Mouse (Mus musculus): ENCODE measurements at regions not wholly inside any gene's neighbourhood (a gene's known extent, or its start where the extent isn't known, plus 50 kb on each side); places are given as distances from the start of the nearest gene placed in this dataset.

GRCm38 (mm10) chr17:80782233-80782632, 53.9 kb upstream of the Map4k3 start:
- Histone ChIP-seq H3K4me3 (ENCODE audit: control insufficient read depth in 1 of 2, insufficient read depth in 1 of 2, low read depth in 2 of 2, low read length in 2 of 2) (no peak overlapping the region), H3K9me3 (replicated peaks; ENCODE audit: insufficient read depth, low read length) (no peaks in the 10 kb centered on the region), H3K9ac (ENCODE audit: control insufficient read depth, low read depth, low read length, poor library complexity, severe bottlenecking) (no peak overlapping the region), H3K27ac (ENCODE audit: control insufficient read depth, low read depth, low read length) (no peak overlapping the region), H3K27me3 (ENCODE audit: control insufficient read depth in 1 of 2, insufficient read depth in 2 of 2, low read length in 2 of 2) (no peaks in the 10 kb centered on the region; a peak in 1 of 4 replicates), H3K4me1 (ENCODE audit: control insufficient read depth in 1 of 2, insufficient read depth in 2 of 2, low read length in 2 of 2) (no peaks in the 10 kb centered on the region), H3K36me3 (ENCODE audit: control insufficient read depth in 1 of 2, insufficient read depth in 2 of 2, low read length in 2 of 2) (no peaks in the 10 kb centered on the region), H3K79me2 (ENCODE audit: control insufficient read depth, insufficient read depth, low read length, poor library complexity) (no peaks in the 10 kb centered on the region)
- TF ChIP-seq TBP (IDR thresholded peaks at IDR 0.05; ENCODE audit: low read depth, low read length), result no peak
- DNase-seq (ENCODE audit: low read depth, low spot score), result no peak

GRCm38 (mm10) chr17:80781621-80782020, 53.3 kb upstream of the Map4k3 start:
- H3K9ac ChIP-seq (ENCODE audit: control insufficient read depth, low read depth, low read length, poor library complexity, severe bottlenecking), result no peak overlapping the region
- H3K4me1 ChIP-seq (ENCODE audit: control insufficient read depth in 1 of 2, insufficient read depth in 2 of 2, low read length in 2 of 2), result no peaks in the 10 kb centered on the region
- H3K9me3 ChIP-seq (replicated peaks; ENCODE audit: insufficient read depth, low read length), result no peaks in the 10 kb centered on the region
- H3K27ac ChIP-seq (ENCODE audit: control insufficient read depth, low read depth, low read length), result no peak overlapping the region
- no peaks in the 10 kb centered on the region for H3K36me3 ChIP-seq (ENCODE audit: control insufficient read depth in 1 of 2, insufficient read depth in 2 of 2, low read length in 2 of 2)
- no peak for DNase-seq (ENCODE audit: low read depth, low spot score)
- H3K4me3 ChIP-seq (ENCODE audit: control insufficient read depth in 1 of 2, insufficient read depth in 1 of 2, low read depth in 2 of 2, low read length in 2 of 2), result no peak overlapping the region
- no peak for TF ChIP-seq ZNF384 (IDR thresholded peaks at IDR 0.05; ENCODE audit: low read depth, low read length)
- no peak for TF ChIP-seq CHD2 (IDR thresholded peaks at IDR 0.05; ENCODE audit: low read length)
- no peak for TF ChIP-seq NELFE (IDR thresholded peaks at IDR 0.05; ENCODE audit: low read depth, low read length)
- TF ChIP-seq MAFK (IDR thresholded peaks at IDR 0.05; ENCODE audit: borderline replicate concordance, low read depth, low read length), result no peak
- no peak for TF ChIP-seq ETS1 (IDR thresholded peaks at IDR 0.05; ENCODE audit: low read depth, low read length)
- no peak for TF ChIP-seq RAD21 (IDR thresholded peaks at IDR 0.05; ENCODE audit: low read depth, low read length)
- H3K79me2 ChIP-seq (ENCODE audit: control insufficient read depth, insufficient read depth, low read length, poor library complexity), result no peaks in the 10 kb centered on the region
- no peaks in the 10 kb centered on the region; a peak in 1 of 4 replicates for H3K27me3 ChIP-seq (ENCODE audit: control insufficient read depth in 1 of 2, insufficient read depth in 2 of 2, low read length in 2 of 2)

- Histone ChIP-seq H3K27ac (ENCODE audit: control insufficient read depth, low read depth, low read length) (no peak overlapping the region), H3K27me3 (ENCODE audit: control insufficient read depth in 1 of 2, insufficient read depth in 2 of 2, low read length in 2 of 2) (no peaks in the 10 kb centered on the region; a peak in 1 of 4 replicates), H3K4me3 (ENCODE audit: control insufficient read depth in 1 of 2, insufficient read depth in 1 of 2, low read depth in 2 of 2, low read length in 2 of 2) (no peak overlapping the region), H3K36me3 (ENCODE audit: control insufficient read depth in 1 of 2, insufficient read depth in 2 of 2, low read length in 2 of 2) (no peaks in the 10 kb centered on the region), H3K9me3 (replicated peaks; ENCODE audit: insufficient read depth, low read length) (no peaks in the 10 kb centered on the region), H3K4me1 (ENCODE audit: control insufficient read depth in 1 of 2, insufficient read depth in 2 of 2, low read length in 2 of 2) (no peaks in the 10 kb centered on the region), H3K9ac (ENCODE audit: control insufficient read depth, low read depth, low read length, poor library complexity, severe bottlenecking) (no peak overlapping the region), H3K79me2 (ENCODE audit: control insufficient read depth, insufficient read depth, low read length, poor library complexity) (no peaks in the 10 kb centered on the region)
- DNase-seq (ENCODE audit: low read depth, low spot score), result no peak
- TF ChIP-seq CHD1 (IDR thresholded peaks at IDR 0.05; ENCODE audit: low read depth, low read length) (no peak), ZNF384 (IDR thresholded peaks at IDR 0.05; ENCODE audit: low read depth, low read length) (no peak), MAZ (IDR thresholded peaks at IDR 0.05; ENCODE audit: low read depth, low read length) (no peak), E2F4 (IDR thresholded peaks at IDR 0.05; ENCODE audit: borderline replicate concordance, low read depth, low read length) (no peak), SMC3 (IDR thresholded peaks at IDR 0.05; ENCODE audit: low read depth, low read length) (no peak), MAFK (IDR thresholded peaks at IDR 0.05; ENCODE audit: borderline replicate concordance, low read depth, low read length) (no peak), CTCF (IDR thresholded peaks at IDR 0.05 in 2 of 3, conservative IDR thresholded peaks at IDR 0.05 in 1 of 3; ENCODE audit: control insufficient read depth in 1 of 3, insufficient read depth in 1 of 3, low read depth in 2 of 3, low read length in 3 of 3, poor library complexity in 1 of 3, severe bottlenecking in 1 of 3) (no peak), MXI1 (IDR thresholded peaks at IDR 0.05; ENCODE audit: low read depth, low read length) (no peak)
Measured at GRCm38 (mm10) chr17:80780303-80780702, 52.0 kb upstream of the Map4k3 start.

Data from MEL (cell line).